Mouse (Mus musculus) cerebellum, adult 8-10 months (tissue): ENCODE measurements around the gene Nae1.
"Not testable (repeated sequence)": the region's sequence is repeated elsewhere in the genome, so short reads cannot be mapped to it uniquely, and the experiment has no call there.

Experiments used
- DNase-seq: peaks from one replicate; pipeline ENCODE4 v3.0.0; 2022

Gene Nae1

GRCm38 (mm10) chr8:104533971-104534778 is at the start of gene Nae1, which contains the start of gene Car7:
TSS of gene Nae1 (minus strand) at chr8:104534637.
TSS of gene Car7 (plus strand) at chr8:104534689.
- peak; percentile 96 for DNase-seq

- not testable (repeated sequence) for DNase-seq
Measured at GRCm38 (mm10) chr8:104577606-104578005, 43.2 kb upstream of the Nae1 start.

GRCm38 (mm10) chr8:104576820-104577219 is 42.4 kb upstream of the Nae1 start:
- DNase-seq: no peak

DNA sequence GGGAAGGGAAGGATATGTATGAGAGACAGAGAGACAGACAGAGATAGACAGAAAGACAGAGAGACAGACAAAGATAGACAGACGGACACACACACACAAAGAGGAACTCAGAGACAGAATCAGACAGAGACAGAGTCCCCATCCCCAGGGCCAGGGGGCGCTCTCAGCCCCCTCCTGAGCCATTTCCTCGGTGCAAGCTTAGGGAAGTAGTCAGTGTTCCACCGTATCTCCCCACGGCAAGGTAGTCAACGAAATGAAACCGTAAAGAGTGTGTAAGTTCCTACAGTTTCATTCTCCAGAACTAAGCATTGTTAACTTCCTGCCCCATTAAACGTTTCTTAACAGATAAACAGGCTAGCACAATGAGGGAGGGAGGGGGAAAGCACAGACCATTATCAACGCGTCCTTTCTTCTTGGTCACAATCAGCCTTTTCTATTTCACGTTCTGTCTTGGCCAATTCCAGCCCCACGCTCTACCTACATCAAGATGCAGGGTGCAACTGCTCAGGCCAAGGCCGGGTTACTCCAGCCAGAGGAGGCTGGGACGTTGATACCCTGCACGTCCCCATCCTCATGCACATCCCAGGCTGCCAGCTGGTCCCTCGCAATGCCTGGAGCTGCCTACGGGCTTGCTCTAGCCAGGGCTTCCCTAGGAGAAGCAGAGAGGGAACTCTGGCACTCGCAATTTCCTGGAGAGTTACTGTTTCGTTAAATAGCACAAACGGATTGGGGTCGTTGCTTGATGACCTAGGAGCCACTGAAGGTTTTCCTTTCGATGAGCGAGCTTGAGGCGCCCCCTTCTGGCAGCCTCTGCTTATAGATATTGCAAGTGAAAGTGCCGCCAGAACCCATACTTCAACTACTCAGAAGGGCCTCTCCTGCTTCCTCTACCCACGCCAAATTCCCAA is 36.3 kb upstream of the Nae1 start:
- DNase-seq: peak; percentile 88

DNA sequence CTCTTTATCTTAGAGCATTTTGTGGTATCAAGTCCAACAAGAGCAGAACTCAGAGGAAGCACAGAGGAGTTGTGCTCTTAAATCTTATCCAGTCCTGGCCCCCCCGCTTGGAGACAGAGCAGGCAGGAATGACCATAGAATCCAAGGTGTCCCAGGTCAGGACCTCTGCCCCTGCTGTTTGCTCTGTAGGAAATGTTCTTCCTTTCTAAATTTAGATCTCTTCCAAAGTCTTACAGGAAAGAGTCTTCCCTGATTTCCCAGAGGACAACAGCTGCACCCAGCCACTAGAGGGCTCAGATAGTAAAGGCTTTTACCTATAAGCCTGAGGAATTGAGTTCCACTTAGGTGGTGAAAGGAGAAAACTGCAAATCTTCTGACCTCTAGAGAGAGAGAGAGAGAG is 35.1 kb upstream of the Nae1 start:
- DNase-seq: no peak

DNA sequence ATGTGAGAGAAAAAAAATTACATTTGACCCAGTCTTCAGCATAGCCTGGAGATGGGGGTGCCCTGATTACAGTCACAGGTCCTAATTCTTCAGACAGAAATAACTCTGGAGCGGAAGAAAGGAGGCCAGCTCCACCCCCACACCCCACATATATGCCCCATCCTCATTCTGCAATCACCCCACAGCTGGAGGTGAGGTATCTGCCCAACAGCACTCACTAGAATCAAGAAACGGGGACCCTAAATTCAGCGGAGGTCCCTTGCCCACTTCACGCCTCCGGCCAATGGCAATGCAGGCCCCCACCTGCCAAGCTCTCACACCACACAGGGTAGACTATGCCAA is 31.0 kb upstream of the Nae1 start:
- no peak for DNase-seq

- peak; percentile 85 for DNase-seq
Measured at GRCm38 (mm10) chr8:104564633-104565456, 30.4 kb upstream of the Nae1 start.

- DNase-seq: no peak
Measured at GRCm38 (mm10) chr8:104560731-104561130, 26.3 kb upstream of the Nae1 start.

GRCm38 (mm10) chr8:104557226-104557625 is 22.8 kb upstream of the Nae1 start:
- DNase-seq: no peak

- no peak for DNase-seq
Measured at GRCm38 (mm10) chr8:104555191-104555590, 20.8 kb upstream of the Nae1 start.

DNA sequence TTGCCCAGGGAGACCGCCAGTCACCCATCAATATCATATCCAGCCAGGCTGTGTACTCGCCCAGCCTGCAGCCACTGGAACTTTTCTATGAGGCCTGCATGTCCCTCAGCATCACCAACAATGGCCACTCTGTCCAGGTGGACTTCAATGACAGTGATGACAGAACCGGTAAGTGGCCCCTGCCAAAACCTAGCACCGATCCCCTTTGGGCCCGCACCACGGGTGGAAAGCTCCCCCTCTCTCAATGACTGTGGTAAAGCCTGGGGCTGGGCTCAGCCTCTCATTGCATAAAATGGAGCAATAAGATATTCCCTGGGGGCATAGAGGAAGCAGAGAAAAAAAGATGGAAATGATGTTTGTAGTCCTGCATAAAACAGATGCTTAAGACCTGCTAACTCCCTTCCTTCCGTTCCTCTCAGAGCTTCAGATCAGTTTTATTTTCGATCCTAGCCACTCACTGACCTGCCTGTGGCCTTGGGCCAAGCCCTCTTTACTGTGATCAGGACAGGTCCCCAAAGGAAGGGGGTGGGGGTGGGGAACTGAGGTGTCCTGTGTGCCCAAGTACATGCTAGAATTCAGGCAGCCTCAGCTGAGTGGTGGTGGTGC is 9.1 kb upstream of the Nae1 start:
- no peak for DNase-seq

DNA sequence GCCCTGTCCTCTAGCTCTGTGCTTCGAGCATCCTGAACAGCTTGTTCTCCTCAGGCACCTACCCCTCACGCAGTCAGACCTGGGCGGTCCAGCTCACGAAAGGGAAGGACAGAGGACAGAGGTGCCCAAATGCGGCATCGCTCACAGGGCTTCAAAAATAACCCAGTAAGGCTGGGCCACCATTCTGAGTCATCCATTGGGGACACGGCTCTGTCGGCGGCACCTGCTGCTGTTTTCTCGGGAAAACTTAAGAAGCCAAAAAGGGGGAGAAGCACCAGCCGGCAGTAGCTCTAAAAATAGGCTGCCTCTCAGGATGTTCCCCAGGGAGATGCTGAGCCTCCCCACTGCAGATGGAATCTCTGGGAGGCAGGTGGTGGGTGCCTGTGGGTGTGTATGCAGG is 7.7 kb upstream of the Nae1 start:
- peak; percentile 54 for DNase-seq

- DNase-seq: no peak
Measured at GRCm38 (mm10) chr8:104541515-104541880, 7.1 kb upstream of the Nae1 start.

GRCm38 (mm10) chr8:104540710-104541514 is 6.5 kb upstream of the Nae1 start:
- DNase-seq: peak; percentile 61

- DNase-seq: no peak
Measured at GRCm38 (mm10) chr8:104540238-104540637, 5.8 kb upstream of the Nae1 start.

- no peak for DNase-seq
Measured at GRCm38 (mm10) chr8:104539566-104539965, 5.1 kb upstream of the Nae1 start.

DNA sequence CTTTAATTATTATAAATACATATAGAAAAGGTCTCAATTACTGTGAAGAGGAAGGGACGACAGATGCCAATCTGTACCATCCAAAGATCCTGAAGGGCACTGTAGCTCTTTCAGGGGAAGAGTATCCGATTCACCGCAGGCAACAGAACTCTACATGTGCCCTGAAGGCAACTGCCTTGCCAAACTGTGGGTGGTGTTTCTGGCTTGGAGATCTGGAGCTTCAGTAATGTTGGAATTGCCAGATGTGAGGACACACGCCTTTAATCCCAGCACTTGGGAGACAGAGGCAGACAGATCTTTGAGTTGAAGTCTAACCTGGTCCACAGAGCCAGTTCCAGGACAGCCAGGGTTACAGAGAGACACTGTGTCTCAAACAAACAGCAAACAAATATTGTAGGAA is 4.5 kb upstream of the Nae1 start:
- DNase-seq: no peak

DNA sequence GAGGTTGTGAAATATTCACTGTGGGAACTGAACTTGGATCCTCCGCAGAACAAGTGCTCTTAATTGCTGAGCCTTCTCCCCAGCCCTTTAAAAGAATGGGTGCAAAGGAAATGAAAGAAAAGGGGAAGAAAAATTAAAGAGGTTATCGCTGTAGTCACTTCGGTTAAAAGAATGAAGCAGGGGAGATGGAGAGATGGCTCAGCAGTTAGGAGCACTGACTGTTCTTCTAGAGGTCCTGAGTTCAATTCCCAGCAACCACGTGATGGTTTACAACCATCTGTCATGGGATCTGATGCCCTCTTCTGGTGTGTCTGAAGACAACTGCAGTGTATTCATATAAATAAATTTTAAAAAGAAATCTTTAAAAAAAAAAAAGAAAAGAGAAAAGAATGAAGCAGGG is 1.6 kb upstream of the Nae1 start:
- no peak for DNase-seq

- no peak for DNase-seq
Measured at GRCm38 (mm10) chr8:104535378-104535777, 941 bp upstream of the Nae1 start.

DNA sequence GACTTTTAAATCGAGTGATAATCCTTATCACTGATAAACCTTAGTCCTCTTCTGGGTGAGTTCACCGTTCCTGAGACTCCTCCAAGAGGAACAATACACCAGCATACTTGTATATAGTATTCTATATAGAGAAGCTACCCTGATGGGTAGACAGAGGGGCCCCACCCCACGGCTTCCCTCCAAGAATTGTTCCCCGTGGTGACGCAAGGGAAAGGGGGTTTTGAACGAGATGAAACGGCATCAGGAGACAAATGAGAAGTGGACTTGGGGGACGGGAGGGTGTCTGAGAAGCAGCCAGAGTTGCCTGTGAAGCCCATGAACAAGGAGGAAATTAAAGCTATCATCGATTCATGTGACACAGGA is 323 bp upstream of the Nae1 start:
- DNase-seq: no peak

DNA sequence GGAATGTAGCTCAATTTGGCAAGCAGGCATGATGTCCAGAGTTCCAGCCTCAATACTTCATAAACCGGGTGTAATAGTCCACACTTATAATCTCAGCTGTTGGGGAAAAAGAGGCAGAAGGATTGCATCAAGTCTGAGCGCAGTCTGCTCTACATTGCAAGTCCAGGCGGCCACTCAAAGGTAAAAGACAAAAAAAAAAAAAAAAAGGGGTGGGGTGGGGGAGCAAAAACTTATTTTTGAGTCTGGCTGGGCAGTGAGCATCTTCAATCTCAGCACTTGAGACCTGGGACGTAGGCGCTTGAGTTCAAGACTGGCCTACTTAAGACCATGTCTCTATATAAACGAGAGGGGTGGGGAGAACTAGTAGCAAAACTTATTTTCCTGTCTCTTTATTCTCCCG is 886 bp downstream of the Nae1 start:
- DNase-seq: no peak

GRCm38 (mm10) chr8:104529671-104530070 is 4.8 kb downstream of the Nae1 start:
- peak; percentile 77 for DNase-seq
